Mouse (Mus musculus) liver, embryonic 12.5 days (tissue): ENCODE data around the gene Ubr4. TPM values are rescaled to one million over a fixed set of nuclear protein-coding genes. Genes with fewer than 3 reads are reported as not detected.
A peak's percentile ranks its signal among the peaks of the same experiment; 100 is the strongest.

Experiments used
- ATAC-seq: fragments of 200-750 bp; cut with Nextera tagmentation; 2 replicates; pipeline ENCODE4 v1.8.0; 2017; ENCODE audit warnings: moderate number of reproducible peaks, mild to moderate bottlenecking, moderate library complexity
- H3K27ac ChIP-seq: fragments of 300-500 bp; sonication (generic); 2 replicates; pipeline ENCODE4 v1.5.1; 2016; ENCODE audit warnings: mild to moderate bottlenecking
- H3K27me3 ChIP-seq: fragments of 300-500 bp; sonication (generic); replicated peaks from 2 replicates; pipeline ENCODE4 v1.6.1; 2016; ENCODE audit warnings: mild to moderate bottlenecking, moderate library complexity
- H3K36me3 ChIP-seq: fragments of 300-500 bp; sonication (generic); 2 replicates; pipeline ENCODE4 v1.6.1; 2016; ENCODE audit warnings: mild to moderate bottlenecking, moderate library complexity
- H3K4me1 ChIP-seq: fragments of 300-500 bp; sonication (generic); 2 replicates; pipeline ENCODE4 v1.6.1; 2016
- H3K4me2 ChIP-seq: fragments of 300-500 bp; sonication (generic); 2 replicates; pipeline ENCODE4 v1.6.1; 2016; ENCODE audit warnings: mild to moderate bottlenecking, moderate library complexity
- H3K4me3 ChIP-seq: fragments of 300-500 bp; sonication (generic); 2 replicates; pipeline ENCODE4 v1.5.1; 2016; ENCODE audit warnings: mild to moderate bottlenecking, moderate library complexity
- H3K9ac ChIP-seq: fragments of 300-500 bp; sonication (generic); 2 replicates; pipeline ENCODE4 v1.6.1; 2016; ENCODE audit warnings: mild to moderate bottlenecking, moderate library complexity
- H3K9me3 ChIP-seq: fragments of 300-500 bp; sonication (generic); replicated peaks from 2 replicates; pipeline ENCODE4 v1.6.1; 2016; ENCODE audit warnings: mild to moderate bottlenecking, moderate library complexity
- WGBS: fragments of 180-500 bp; shearing (Covaris S2); methylation state at CpG from one replicate; pipeline ENCODE4 v1.1.7; 2016; ENCODE audit not compliant: insufficient replicate concordance; 5-methylcytosine and 5-hydroxymethylcytosine counted together
- polyA plus RNA-seq: library from polyadenylated mRNA; unstranded; fragments of >200 nt; fragmentation: Nextera tagmentation; extraction: Ambion mirVana; gene quantifications from 2 replicates; pipeline ENCODE4 v1.2.1, GENCODE M21; 2016

Gene Ubr4
- polyA plus RNA-seq, 1 experiment from 2014 or later: 54.7 TPM

GRCm38 (mm10) chr4:139441806-139442205, 89.4 kb downstream of the Ubr4 start:
- H3K4me1 ChIP-seq: no peaks in the 10 kb centered on the region
- no peaks in the 10 kb centered on the region for H3K9me3 ChIP-seq
- ATAC-seq: no peak
- H3K36me3 ChIP-seq: peaks cover 99% of the 10 kb centered on the region
- no peak overlapping the region for H3K27ac ChIP-seq
- no peaks in the 10 kb centered on the region for H3K27me3 ChIP-seq
- no peak overlapping the region for H3K4me3 ChIP-seq
- 67% methylated on average over 4 of the region's 4 CpGs for WGBS
- H3K9ac ChIP-seq: no peak overlapping the region
- no peak overlapping the region for H3K4me2 ChIP-seq

GRCm38 (mm10) chr4:139442391-139443355, 90.3 kb downstream of the Ubr4 start:
- Histone ChIP-seq H3K4me1 (no peaks in the 10 kb centered on the region), H3K27ac (no peak overlapping the region)
- WGBS: 90% methylated on average over 15 of the region's 15 CpGs

GRCm38 (mm10) chr4:139444315-139444714, 91.9 kb downstream of the Ubr4 start:
- H3K36me3 ChIP-seq: peaks cover 99% of the 10 kb centered on the region
- H3K9me3 ChIP-seq: no peaks in the 10 kb centered on the region
- no peaks in the 10 kb centered on the region for H3K4me1 ChIP-seq
- WGBS: 92% methylated on average over 10 of the region's 10 CpGs
- no peak overlapping the region for H3K9ac ChIP-seq
- no peak overlapping the region for H3K27ac ChIP-seq
- H3K4me3 ChIP-seq: no peak overlapping the region
- ATAC-seq: no peak
- H3K27me3 ChIP-seq: no peaks in the 10 kb centered on the region
- H3K4me2 ChIP-seq: no peak overlapping the region

More at GRCm38 (mm10) chr4:139442391-139443355, 90.3 kb downstream of the Ubr4 start:
- Histone ChIP-seq H3K9ac (no peak overlapping the region), H3K36me3 (peaks cover 99% of the 10 kb centered on the region), H3K9me3 (no peaks in the 10 kb centered on the region), H3K4me2 (no peak overlapping the region), H3K27me3 (no peaks in the 10 kb centered on the region), H3K4me3 (no peak overlapping the region)
- ATAC-seq: no peak

- Histone ChIP-seq H3K27ac (no peak overlapping the region), H3K4me3 (no peak overlapping the region), H3K4me2 (no peak overlapping the region), H3K27me3 (no peaks in the 10 kb centered on the region), H3K36me3 (peaks cover 99% of the 10 kb centered on the region), H3K9me3 (no peaks in the 10 kb centered on the region), H3K4me1 (no peaks in the 10 kb centered on the region), H3K9ac (no peak overlapping the region)
- WGBS: 85% methylated on average over 2 of the region's 2 CpGs
- no peak for ATAC-seq
These were observed 93.8 kb downstream of the Ubr4 start for GRCm38 (mm10) chr4:139446176-139446575.

GRCm38 (mm10) chr4:139446731-139447675, 94.6 kb downstream of the Ubr4 start:
- 83% methylated on average over 11 of the region's 11 CpGs for WGBS
- ATAC-seq: no peak
- Histone ChIP-seq H3K9me3 (no peaks in the 10 kb centered on the region), H3K27ac (no peak overlapping the region), H3K9ac (no peak overlapping the region), H3K4me1 (no peaks in the 10 kb centered on the region), H3K36me3 (peaks cover 99% of the 10 kb centered on the region), H3K4me2 (no peak overlapping the region), H3K4me3 (no peak overlapping the region), H3K27me3 (no peaks in the 10 kb centered on the region)

GRCm38 (mm10) chr4:139452944-139453700, 100.7 kb downstream of the Ubr4 start:
- ATAC-seq: no peak
- H3K36me3 ChIP-seq: peaks cover 100% of the 10 kb centered on the region

GRCm38 (mm10) chr4:139454339-139454738, 101.9 kb downstream of the Ubr4 start:
- Histone ChIP-seq H3K4me1 (no peaks in the 10 kb centered on the region), H3K9me3 (no peaks in the 10 kb centered on the region), H3K27me3 (no peaks in the 10 kb centered on the region), H3K27ac (no peak overlapping the region), H3K4me3 (no peak overlapping the region), H3K4me2 (no peak overlapping the region), H3K9ac (no peak overlapping the region), H3K36me3 (peaks cover 100% of the 10 kb centered on the region)
- WGBS: 61% methylated on average over 6 of the region's 6 CpGs
- no peak for ATAC-seq

More at GRCm38 (mm10) chr4:139452944-139453700, 100.7 kb downstream of the Ubr4 start:
- Histone ChIP-seq H3K4me1 (no peaks in the 10 kb centered on the region), H3K27me3 (no peaks in the 10 kb centered on the region), H3K4me3 (no peak overlapping the region), H3K27ac (no peak overlapping the region), H3K9me3 (no peaks in the 10 kb centered on the region), H3K4me2 (no peak overlapping the region), H3K9ac (no peak overlapping the region)
- 88% methylated on average over 8 of the region's 8 CpGs for WGBS

GRCm38 (mm10) chr4:139459970-139460369, 107.6 kb downstream of the Ubr4 start:
- Histone ChIP-seq H3K36me3 (peaks cover 100% of the 10 kb centered on the region), H3K9ac (no peak overlapping the region), H3K4me1 (no peaks in the 10 kb centered on the region), H3K4me3 (no peak overlapping the region), H3K4me2 (no peak overlapping the region), H3K27ac (no peak overlapping the region), H3K9me3 (no peaks in the 10 kb centered on the region), H3K27me3 (no peaks in the 10 kb centered on the region)
- no peak for ATAC-seq
- WGBS: 89% methylated on average over 15 of the region's 15 CpGs

GRCm38 (mm10) chr4:139464163-139464562, 111.8 kb downstream of the Ubr4 start:
- Histone ChIP-seq H3K9me3 (no peaks in the 10 kb centered on the region), H3K4me2 (no peak overlapping the region), H3K4me1 (no peaks in the 10 kb centered on the region), H3K9ac (no peak overlapping the region), H3K36me3 (peaks cover 100% of the 10 kb centered on the region), H3K27me3 (no peaks in the 10 kb centered on the region), H3K4me3 (no peak overlapping the region), H3K27ac (no peak overlapping the region)
- ATAC-seq: no peak
- 92% methylated on average over 12 of the region's 12 CpGs for WGBS

- whole genome bisulfite sequencing: 90% methylated on average over 6 of the region's 6 CpGs
- H3K27me3 ChIP-seq: no peaks in the 10 kb centered on the region
- no peak overlapping the region for H3K9ac ChIP-seq
- no peak overlapping the region for H3K27ac ChIP-seq
- no peak overlapping the region for H3K4me2 ChIP-seq
- ATAC-seq: no peak
- no peaks in the 10 kb centered on the region for H3K9me3 ChIP-seq
- H3K4me1 ChIP-seq: no peaks in the 10 kb centered on the region
- H3K36me3 ChIP-seq: peaks cover 100% of the 10 kb centered on the region
- no peak overlapping the region for H3K4me3 ChIP-seq
These were observed 114.1 kb downstream of the Ubr4 start for GRCm38 (mm10) chr4:139466541-139466940.

- ATAC-seq: peak; percentile 73
- Histone ChIP-seq H3K9ac (no peak overlapping the region), H3K9me3 (no peaks in the 10 kb centered on the region), H3K27ac (no peak overlapping the region), H3K4me3 (no peak overlapping the region), H3K36me3 (peaks cover 100% of the 10 kb centered on the region), H3K27me3 (no peaks in the 10 kb centered on the region), H3K4me2 (no peak overlapping the region), H3K4me1 (no peaks in the 10 kb centered on the region)
- WGBS: 63% methylated on average over 7 of the region's 7 CpGs
These were observed 117.8 kb downstream of the Ubr4 start for GRCm38 (mm10) chr4:139470198-139470597.
